Mouse (Mus musculus) neutrophil, adult 65 days (primary cell): Measurements from ENCODE around the gene Gm21992. TPM values are rescaled to one million over a fixed set of nuclear protein-coding genes. Genes with fewer than 3 reads are reported as not detected.

Experiments
- total RNA-seq: library from RNA; stranded (reverse); gene quantifications from 2 replicates; pipeline ENCODE4 v1.2.4, GENCODE M21; 2023

The Gm21992 gene
- total RNA-seq, result 11.1 and 17.9 TPM in 2 replicates

DNA sequence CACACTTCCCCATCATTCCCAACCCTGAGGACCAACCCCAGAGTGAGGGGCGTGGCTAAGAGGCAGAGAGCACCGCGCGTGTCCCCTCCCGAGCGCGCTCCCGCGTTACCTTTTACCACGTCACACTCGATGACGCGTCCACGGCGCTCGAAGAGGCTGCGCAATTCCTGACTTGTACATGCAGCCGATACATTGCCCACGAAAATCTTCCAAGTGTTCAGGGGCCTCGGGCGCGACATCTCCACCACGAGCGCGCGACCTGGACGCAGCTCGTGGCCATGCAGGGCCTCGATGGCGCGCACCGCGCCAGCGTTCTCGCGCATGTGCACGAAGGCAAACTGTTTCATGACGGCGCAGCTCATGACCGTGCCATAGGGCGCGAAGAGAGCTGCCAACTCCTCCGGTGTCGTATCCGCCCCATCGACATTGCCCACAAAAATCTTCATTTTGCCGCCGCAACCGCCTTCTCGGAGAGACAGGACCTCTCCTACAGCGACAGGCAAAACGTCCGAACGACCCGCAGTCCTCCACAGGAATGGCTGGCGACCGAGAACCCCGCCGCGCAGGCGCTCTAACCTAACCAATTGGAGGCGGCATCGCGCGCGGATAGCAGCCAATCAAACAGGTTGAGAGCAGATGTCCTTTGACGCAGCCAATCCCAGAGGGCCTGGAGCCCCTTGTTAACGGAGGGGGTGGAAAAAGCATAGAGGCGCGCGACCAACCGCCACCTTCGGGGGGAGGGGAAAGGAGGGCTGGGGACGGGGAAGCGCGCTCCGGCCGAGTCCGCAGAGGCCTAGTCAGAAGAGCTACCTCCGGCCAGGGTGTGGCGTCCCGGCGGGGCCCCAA lies at the start of gene Gm21992, which contains the start of gene Rbm14:
Gene Gm21992, minus strand, starts transcription at position 550 of the 846 bp plus-strand sequence.
Gene Rbm14, minus strand, starts transcription at position 572 of the 846 bp plus-strand sequence.

DNA sequence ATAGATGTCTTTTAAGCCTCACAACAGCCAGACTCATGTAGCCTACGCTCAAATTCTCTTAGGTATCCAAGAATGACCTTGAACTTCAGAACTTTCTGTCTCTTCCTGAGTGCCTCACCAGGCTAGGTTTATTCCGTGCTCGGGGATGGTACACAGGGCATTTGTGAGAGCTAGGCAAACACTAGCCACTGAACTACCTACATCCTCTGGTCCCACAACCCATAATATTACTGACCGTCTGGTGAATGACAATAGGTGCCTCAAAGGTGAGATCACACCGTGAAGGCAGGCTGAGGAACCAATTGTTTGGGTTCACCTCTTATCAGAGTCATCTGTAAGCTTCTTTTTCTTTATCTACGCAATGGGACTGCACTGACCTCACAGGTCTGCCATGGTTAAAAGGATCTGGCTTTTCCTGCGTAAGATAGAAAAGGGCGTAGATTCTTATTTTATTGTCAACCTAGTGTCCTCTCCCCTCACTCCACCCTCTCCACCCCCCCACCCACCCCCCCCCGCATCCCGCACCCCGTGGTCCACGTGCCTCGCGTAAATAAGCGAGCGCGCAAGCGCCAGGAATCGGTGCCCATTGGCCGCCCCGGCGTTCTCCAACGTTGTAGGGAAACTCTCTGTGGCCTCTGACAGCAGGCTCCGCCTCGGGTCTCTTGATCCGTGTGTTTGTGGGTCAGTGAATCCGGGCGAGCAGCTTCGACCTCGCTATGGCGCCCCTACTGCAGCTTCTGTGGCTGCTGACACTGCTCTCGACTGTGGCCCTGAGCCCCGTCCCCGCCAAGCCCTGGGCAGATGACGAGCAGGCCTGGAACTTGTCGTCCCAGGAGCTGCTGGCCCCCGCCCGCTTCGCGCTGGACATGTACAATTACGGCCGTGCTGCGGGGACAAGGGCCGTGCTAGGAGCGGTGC lies 43.4 kb upstream of the Gm21992 start, which contains the start of gene Ctsf:
Gene Ctsf, plus strand, starts transcription at position 579 of the 918 bp plus-strand sequence.

DNA sequence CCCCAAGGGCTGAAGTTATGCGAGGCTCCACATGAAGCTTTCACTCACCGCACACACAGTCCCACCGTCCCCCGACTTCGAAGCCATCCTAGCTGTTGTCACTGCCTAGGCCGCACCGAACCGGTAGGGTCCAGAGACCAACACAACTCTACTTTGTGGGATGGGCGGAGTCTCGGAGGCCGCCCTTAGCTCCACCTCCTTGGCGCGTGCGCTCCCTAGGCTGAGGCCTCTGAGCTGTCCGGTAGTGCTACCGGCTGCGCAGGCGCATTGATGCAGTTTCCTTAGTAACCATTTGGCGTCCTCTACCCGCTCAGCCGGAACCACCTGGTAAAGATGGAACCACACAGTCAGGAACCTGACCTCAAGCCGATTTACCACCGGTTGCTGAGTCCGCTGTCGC lies 27.7 kb upstream of the Gm21992 start, which contains the start of the genes Ccs and Ccdc87:
Gene Ccs, minus strand, starts transcription at position 184 of the 400 bp plus-strand sequence.
Gene Ccdc87, plus strand, starts transcription at position 218 of the 400 bp plus-strand sequence.

DNA sequence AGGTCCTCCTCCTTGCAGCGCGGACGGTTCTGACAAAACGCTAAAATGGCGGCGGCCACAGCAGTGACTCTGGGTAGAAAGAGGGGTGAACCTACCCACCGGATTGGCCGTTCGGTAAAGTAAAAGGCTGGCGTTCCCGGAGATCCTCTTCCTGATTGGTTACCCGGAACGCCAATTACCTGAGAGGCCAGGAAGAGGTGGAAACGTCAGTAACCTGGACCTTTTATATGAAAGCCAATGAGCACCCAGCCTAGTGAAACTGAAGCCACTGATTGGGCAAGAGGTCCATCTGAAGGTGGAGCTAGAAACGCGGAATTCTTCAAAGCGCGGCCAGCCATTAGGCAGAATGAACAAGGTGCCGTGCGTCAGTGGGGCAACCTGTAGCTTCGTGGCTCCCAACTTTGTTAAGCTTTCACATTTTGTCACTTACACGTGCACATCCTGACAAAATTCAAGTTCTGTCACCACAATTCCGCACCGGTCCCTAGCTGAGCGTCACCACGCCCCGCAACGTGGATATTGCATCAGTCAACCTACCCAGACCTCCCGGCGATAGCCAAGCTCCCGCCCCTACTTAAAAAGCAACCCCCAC lies 17.5 kb downstream of the Gm21992 start, which contains the start of gene Rbm4:
Gene Rbm4, minus strand, starts transcription at position 71 of the 592 bp plus-strand sequence.

DNA sequence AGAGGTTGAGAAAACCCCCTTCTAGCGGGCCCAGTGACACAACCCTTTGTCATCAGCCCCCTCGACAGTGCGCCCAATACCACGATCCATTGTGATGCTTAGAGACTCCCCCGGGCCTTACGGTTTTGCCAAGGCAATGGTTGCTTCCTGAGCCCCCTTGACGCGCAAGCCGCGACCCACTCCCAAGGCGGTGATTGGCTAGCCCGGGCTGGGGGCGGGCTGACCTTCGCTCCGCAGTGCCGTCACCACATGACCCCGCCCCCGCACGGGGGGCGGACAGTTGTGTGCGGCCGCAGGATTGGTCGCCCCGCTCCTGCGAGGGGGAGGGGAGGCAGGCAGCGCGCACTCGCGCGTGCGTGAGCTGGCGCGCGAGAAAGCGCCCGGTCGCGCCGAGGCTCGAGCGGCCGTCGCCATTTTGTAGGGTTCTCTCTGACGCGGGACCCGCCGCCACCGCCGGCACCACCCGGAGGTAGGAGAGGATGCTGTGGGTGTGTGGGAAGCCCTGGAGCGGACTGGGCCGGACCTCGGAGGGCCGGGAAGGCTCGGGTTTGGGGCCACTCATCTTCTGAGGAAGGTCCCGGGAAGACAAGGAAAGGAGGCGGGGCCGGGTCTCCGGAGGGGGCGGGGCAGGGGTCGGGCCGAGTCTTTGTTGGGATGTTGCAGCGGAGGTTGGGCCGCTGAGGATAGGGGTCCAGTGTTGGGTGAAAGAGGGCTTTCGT lies 55.1 kb downstream of the Gm21992 start, which contains the start of gene Rbm4b:
Gene Rbm4b, plus strand, starts transcription at position 305 of the 719 bp plus-strand sequence.

DNA sequence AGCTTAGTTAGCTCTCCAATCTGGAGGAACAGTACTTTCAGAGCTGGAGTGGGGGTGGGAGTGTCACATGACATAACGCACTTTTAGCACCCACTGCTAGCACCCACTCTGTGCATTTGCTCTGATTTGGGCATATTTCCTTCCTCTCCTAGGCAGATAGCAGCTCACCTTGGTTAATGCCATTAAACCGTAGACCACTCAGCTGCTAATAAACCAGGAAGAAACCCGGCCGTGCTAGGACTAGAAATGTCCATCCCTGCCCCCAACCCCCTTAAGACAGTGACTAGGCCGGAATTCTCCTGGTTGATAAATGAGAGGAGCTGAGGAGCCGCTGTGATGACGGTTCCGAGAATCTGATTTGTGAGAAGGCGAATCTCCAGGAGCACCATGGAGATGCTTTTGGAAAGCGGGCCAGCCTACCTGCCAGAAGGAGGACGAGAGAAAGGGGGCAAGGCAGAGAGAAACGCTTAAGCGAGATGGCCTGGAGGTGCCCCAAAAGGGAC lies 100.3 kb downstream of the Gm21992 start, which contains the start of gene Sptbn2:
Gene Sptbn2, plus strand, starts transcription at position 70 of the 503 bp plus-strand sequence.

DNA sequence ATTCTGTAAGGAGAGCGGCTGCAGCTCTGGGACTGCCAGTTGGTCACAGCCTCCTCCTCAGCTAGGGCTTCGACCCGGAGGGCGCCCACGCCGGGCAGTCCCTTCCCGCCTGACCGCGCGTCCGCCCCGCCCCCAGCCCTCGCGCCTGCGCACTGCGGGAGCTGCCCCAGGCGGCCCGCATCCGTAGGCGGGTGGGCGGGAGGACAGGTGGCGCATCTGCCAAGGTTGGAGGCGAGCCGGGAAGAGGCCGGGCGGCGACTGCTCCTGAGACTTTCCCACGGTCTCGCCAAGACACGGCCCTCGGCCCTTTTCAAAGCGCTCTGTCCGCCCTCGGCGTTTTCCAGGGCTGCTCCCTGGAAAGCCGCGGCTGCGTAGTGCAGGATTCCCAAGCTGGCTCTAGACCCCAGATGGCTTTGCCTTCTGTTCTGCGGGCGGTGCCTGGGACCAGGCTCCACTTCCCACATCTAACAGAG lies 113.2 kb downstream of the Gm21992 start, which contains the start of gene Gm960:
Gene Gm960, minus strand, starts transcription at position 464 of the 473 bp plus-strand sequence.

Other genes with a start within 250 kb of the Gm21992 start
- 0.29 and 0.76 TPM in 2 replicates for gene Lrfn4, start 195.9 kb downstream of the Gm21992 start, total RNA-seq
- 11.7 and 17.7 TPM in 2 replicates for gene Rce1, start 186.0 kb downstream of the Gm21992 start, total RNA-seq
- not detected in 2 replicates for gene Gm960, start 112.9 kb downstream of the Gm21992 start, total RNA-seq
- 0.05 TPM in 1 of 2 replicates, not detected in the other for gene Sptbn2, start 100.4 kb downstream of the Gm21992 start, total RNA-seq
- gene Rbm4b, start 55.1 kb downstream of the Gm21992 start, total RNA-seq, result 10.2 and 11.6 TPM in 2 replicates
- gene Rbm4, start 17.7 kb downstream of the Gm21992 start, total RNA-seq, result 38.2 and 43.7 TPM in 2 replicates
- gene Rbm14, start within 50 bp of the Gm21992 start, total RNA-seq, result 35.2 and 39.3 TPM in 2 replicates
- gene Ccs, start 27.7 kb upstream of the Gm21992 start, total RNA-seq, result 8.4 and 9.7 TPM in 2 replicates
- not detected in 2 replicates for gene Ccdc87, start 27.8 kb upstream of the Gm21992 start, total RNA-seq
- 0.92 and 1.1 TPM in 2 replicates for gene Ctsf, start 43.5 kb upstream of the Gm21992 start, total RNA-seq
- gene Actn3, start 66.3 kb upstream of the Gm21992 start, total RNA-seq, result not detected in 2 replicates
- gene Zdhhc24, start 67.1 kb upstream of the Gm21992 start, total RNA-seq, result 2.9 and 5.0 TPM in 2 replicates
- gene Bbs1, start 95.0 kb upstream of the Gm21992 start, total RNA-seq, result 0.29 TPM in 1 of 2 replicates, not detected in the other
- 49.8 and 60.7 TPM in 2 replicates for gene Dpp3, start 116.7 kb upstream of the Gm21992 start, total RNA-seq
- not detected in 2 replicates for gene Peli3, start 131.5 kb upstream of the Gm21992 start, total RNA-seq
- gene Mrpl11, start 150.5 kb upstream of the Gm21992 start, total RNA-seq, result 7.8 and 9.4 TPM in 2 replicates
- gene Npas4, start 178.7 kb upstream of the Gm21992 start, total RNA-seq, result not detected in 2 replicates
- 0.88 and 2.3 TPM in 2 replicates for gene Slc29a2, start 212.2 kb upstream of the Gm21992 start, total RNA-seq
- gene B4gat1, start 227.2 kb upstream of the Gm21992 start, total RNA-seq, result 3.5 and 3.9 TPM in 2 replicates
- 0.32 TPM in 1 of 2 replicates, not detected in the other for gene AC124502.3, start 227.3 kb upstream of the Gm21992 start, total RNA-seq
- gene Brms1, start 229.7 kb upstream of the Gm21992 start, total RNA-seq, result 48.6 and 55.1 TPM in 2 replicates
- gene Rin1, start 238.9 kb upstream of the Gm21992 start, total RNA-seq, result 1.6 and 3.1 TPM in 2 replicates